Mouse (Mus musculus): ENCODE measurements at regions not wholly inside any gene's neighbourhood (a gene's known extent, or its start where the extent isn't known, plus 50 kb on each side); places are given as distances from the start of the nearest gene placed in this dataset.

- Histone ChIP-seq H3K9ac (ENCODE audit: low read depth, low read length) (no peak overlapping the region), H3K36me3 (ENCODE audit: insufficient read depth, low read length) (no peaks in the 10 kb centered on the region), H3K4me3 (replicated peaks; ENCODE audit: low read depth, low read length) (no peak overlapping the region), H3K9me3 (replicated peaks; ENCODE audit: low read length) (no peaks in the 10 kb centered on the region), H3K27me3 (ENCODE audit: insufficient read depth, low read length) (no peaks in the 10 kb centered on the region), H3K27ac (no peak overlapping the region), H3K4me1 (replicated peaks; ENCODE audit: insufficient read depth, low read length) (no peaks in the 10 kb centered on the region), H3K4me2 (ENCODE audit: low read length) (no peak overlapping the region)
- no peak for TF ChIP-seq CTCF (IDR thresholded peaks at IDR 0.05; ENCODE audit: low read depth)
- DNase-seq (ENCODE audit: low spot score) (no peak), ATAC-seq (replicated peaks; ENCODE audit: low FRiP score, low read depth) (no peak)
- WGBS: 86% methylated on average over 11 of the region's 11 CpGs
These were observed 71.1 kb downstream of the Zfp36l1 start for GRCm38 (mm10) chr12:80041510-80042324.

- H3K9ac ChIP-seq (ENCODE audit: low read depth, low read length): no peak overlapping the region
- no peak for TF ChIP-seq CTCF (IDR thresholded peaks at IDR 0.05; ENCODE audit: low read depth)
- no peak for ATAC-seq (replicated peaks; ENCODE audit: low FRiP score, low read depth)
- no peak overlapping the region for H3K4me2 ChIP-seq (ENCODE audit: low read length)
- no peak overlapping the region for H3K27ac ChIP-seq
- H3K4me1 ChIP-seq (replicated peaks; ENCODE audit: insufficient read depth, low read length): no peaks in the 10 kb centered on the region
- 69% methylated on average over 6 of the region's 6 CpGs for WGBS
- H3K36me3 ChIP-seq (ENCODE audit: insufficient read depth, low read length): no peaks in the 10 kb centered on the region
- no peaks in the 10 kb centered on the region for H3K27me3 ChIP-seq (ENCODE audit: insufficient read depth, low read length)
- DNase-seq (ENCODE audit: low spot score): no peak
- no peaks in the 10 kb centered on the region for H3K9me3 ChIP-seq (replicated peaks; ENCODE audit: low read length)
- H3K4me3 ChIP-seq (replicated peaks; ENCODE audit: low read depth, low read length): no peak overlapping the region
These were observed 71.8 kb downstream of the Zfp36l1 start for GRCm38 (mm10) chr12:80041012-80041411.

DNA sequence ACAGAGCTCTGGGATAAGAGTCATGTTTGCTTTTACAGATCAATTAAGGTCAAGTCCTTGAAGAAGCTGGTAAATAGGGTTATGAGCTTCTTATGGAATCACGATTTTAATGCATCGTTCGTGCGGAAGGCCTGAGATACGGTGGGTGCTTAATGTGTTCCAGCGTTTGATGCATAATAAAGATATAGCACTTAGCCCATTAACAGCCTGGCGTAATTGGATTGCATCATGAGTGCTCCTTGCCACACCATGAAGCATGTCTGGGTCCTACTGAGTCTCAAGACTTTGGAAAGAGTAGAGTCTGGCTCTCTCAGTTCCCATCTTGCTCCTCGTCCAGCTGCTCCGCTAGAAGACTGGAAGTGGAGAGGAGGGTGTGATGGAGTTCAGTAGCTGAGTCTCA, 72.6 kb downstream of the Zfp36l1 start:
- no peak for ATAC-seq (replicated peaks; ENCODE audit: low FRiP score, low read depth)
- Histone ChIP-seq H3K27ac (no peak overlapping the region), H3K36me3 (ENCODE audit: insufficient read depth, low read length) (no peaks in the 10 kb centered on the region), H3K4me1 (replicated peaks; ENCODE audit: insufficient read depth, low read length) (no peaks in the 10 kb centered on the region), H3K9me3 (replicated peaks; ENCODE audit: low read length) (no peaks in the 10 kb centered on the region), H3K27me3 (ENCODE audit: insufficient read depth, low read length) (no peaks in the 10 kb centered on the region), H3K4me3 (replicated peaks; ENCODE audit: low read depth, low read length) (no peak overlapping the region), H3K9ac (ENCODE audit: low read depth, low read length) (no peak overlapping the region), H3K4me2 (ENCODE audit: low read length) (no peak overlapping the region)
- 80% methylated on average over 9 of the region's 9 CpGs for WGBS
- no peak for DNase-seq (ENCODE audit: low spot score)
- TF ChIP-seq CTCF (IDR thresholded peaks at IDR 0.05; ENCODE audit: low read depth): no peak

DNA sequence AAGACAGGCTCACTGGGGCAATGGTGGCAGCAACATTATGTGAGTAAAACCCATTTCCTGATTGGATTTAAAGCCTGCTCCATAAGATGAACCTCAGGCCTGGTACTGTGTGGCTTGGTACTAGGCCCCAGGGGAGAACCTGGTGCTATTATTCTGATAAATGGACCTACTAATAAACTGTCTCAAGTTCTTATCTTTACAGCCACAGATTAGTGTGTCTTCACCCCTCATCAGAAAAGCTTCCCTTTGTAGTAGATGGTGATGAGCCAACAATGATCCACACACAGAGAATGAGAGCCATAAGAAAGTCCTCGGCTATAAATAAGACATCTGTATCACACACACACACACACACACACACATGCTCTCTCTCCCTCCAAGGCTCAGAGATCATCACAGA, 73.7 kb downstream of the Zfp36l1 start:
- no peak overlapping the region for H3K9ac ChIP-seq (ENCODE audit: low read depth, low read length)
- TF ChIP-seq CTCF (IDR thresholded peaks at IDR 0.05; ENCODE audit: low read depth): no peak
- 54% methylated on average over 1 of the region's 1 CpGs for WGBS
- no peaks in the 10 kb centered on the region for H3K9me3 ChIP-seq (replicated peaks; ENCODE audit: low read length)
- ATAC-seq (replicated peaks; ENCODE audit: low FRiP score, low read depth): no peak
- no peak overlapping the region for H3K4me3 ChIP-seq (replicated peaks; ENCODE audit: low read depth, low read length)
- H3K27me3 ChIP-seq (ENCODE audit: insufficient read depth, low read length): no peaks in the 10 kb centered on the region
- no peaks in the 10 kb centered on the region for H3K36me3 ChIP-seq (ENCODE audit: insufficient read depth, low read length)
- no peak overlapping the region for H3K27ac ChIP-seq
- no peak for DNase-seq (ENCODE audit: low spot score)
- H3K4me1 ChIP-seq (replicated peaks; ENCODE audit: insufficient read depth, low read length): no peaks in the 10 kb centered on the region
- H3K4me2 ChIP-seq (ENCODE audit: low read length): no peak overlapping the region

- H3K4me2 ChIP-seq (ENCODE audit: low read length): no peak overlapping the region
- no peaks in the 10 kb centered on the region for H3K9me3 ChIP-seq (replicated peaks; ENCODE audit: low read length)
- ATAC-seq (replicated peaks; ENCODE audit: low FRiP score, low read depth): no peak
- 76% methylated on average over 6 of the region's 6 CpGs for WGBS
- no peak for DNase-seq (ENCODE audit: low spot score)
- H3K4me3 ChIP-seq (replicated peaks; ENCODE audit: low read depth, low read length): no peak overlapping the region
- no peak overlapping the region for H3K9ac ChIP-seq (ENCODE audit: low read depth, low read length)
- H3K36me3 ChIP-seq (ENCODE audit: insufficient read depth, low read length): no peaks in the 10 kb centered on the region
- H3K27ac ChIP-seq: no peak overlapping the region
- H3K27me3 ChIP-seq (ENCODE audit: insufficient read depth, low read length): no peaks in the 10 kb centered on the region
- H3K4me1 ChIP-seq (replicated peaks; ENCODE audit: insufficient read depth, low read length): no peaks in the 10 kb centered on the region
- no peak for TF ChIP-seq CTCF (IDR thresholded peaks at IDR 0.05; ENCODE audit: low read depth)
These were observed 77.1 kb downstream of the Zfp36l1 start for GRCm38 (mm10) chr12:80035500-80036271.

GRCm38 (mm10) chr12:80034963-80035411, 77.8 kb downstream of the Zfp36l1 start:
- Histone ChIP-seq H3K27me3 (ENCODE audit: insufficient read depth, low read length) (no peaks in the 10 kb centered on the region), H3K9me3 (replicated peaks; ENCODE audit: low read length) (no peaks in the 10 kb centered on the region), H3K4me2 (ENCODE audit: low read length) (no peak overlapping the region), H3K4me3 (replicated peaks; ENCODE audit: low read depth, low read length) (no peak overlapping the region), H3K4me1 (replicated peaks; ENCODE audit: insufficient read depth, low read length) (no peaks in the 10 kb centered on the region), H3K36me3 (ENCODE audit: insufficient read depth, low read length) (no peaks in the 10 kb centered on the region), H3K27ac (no peak overlapping the region), H3K9ac (ENCODE audit: low read depth, low read length) (no peak overlapping the region)
- no peak for DNase-seq (ENCODE audit: low spot score)
- WGBS: 45% methylated on average over 4 of the region's 4 CpGs
- no peak for ATAC-seq (replicated peaks; ENCODE audit: low FRiP score, low read depth)
- TF ChIP-seq CTCF (IDR thresholded peaks at IDR 0.05; ENCODE audit: low read depth): no peak

Data from kidney, postnatal 0 days (tissue).